Mouse (Mus musculus) layer of hippocampus, postnatal 36 days (tissue): ENCODE results near the gene Spem2. TPM values are rescaled to one million over a fixed set of nuclear protein-coding genes. Genes with fewer than 3 reads are reported as not detected.
A peak's percentile ranks its signal among the peaks of the same experiment; 100 is the strongest.

Source experiments
- DNase-seq, 2 experiments: peaks; one replicate each; pipeline ENCODE4 v3.0.0; 2022
- total RNA-seq, 2 experiments: library from RNA; stranded (reverse); gene quantifications; 2 replicates each; pipeline ENCODE4 v1.2.3; 2021

Spem2 gene
- total RNA-seq, 2 experiments from 2014 or later = not detected

DNA sequence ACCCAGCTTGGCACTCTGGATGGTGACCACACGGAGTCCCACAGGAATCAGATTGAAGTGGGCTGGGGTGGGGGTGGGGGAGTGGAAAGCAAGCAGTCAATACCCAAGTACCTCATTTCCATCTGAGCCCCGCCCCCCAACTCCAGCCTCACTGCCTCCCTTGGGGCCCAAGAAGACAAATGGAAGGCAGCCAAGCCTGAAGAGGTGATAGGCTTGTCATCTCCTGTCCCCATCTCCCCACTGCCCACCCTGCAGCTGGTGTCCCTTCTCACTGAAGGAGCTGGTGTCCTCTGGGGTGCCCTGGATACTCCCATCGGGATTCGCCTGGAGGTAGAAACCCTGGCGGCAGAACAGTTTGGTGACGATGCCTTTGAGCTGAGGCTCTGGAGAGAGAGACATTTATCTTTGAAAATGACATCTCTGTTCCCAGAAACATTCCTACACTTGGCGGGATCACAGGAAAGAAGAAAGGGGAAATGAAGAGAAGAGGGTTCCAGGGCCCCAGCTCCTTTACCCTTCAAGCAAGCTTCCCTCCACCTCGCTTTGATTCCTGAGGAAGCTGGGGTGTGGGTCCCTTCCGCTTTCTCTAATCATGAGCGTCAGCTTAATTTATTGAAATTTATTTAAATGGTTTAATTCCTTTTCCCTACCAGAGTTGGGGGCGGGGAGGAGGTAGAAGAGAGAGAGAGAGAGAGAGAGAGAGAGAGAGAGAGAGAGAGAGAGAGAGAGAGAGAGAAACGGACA lies 18.7 kb downstream of the Spem2 start:
- no peak for DNase-seq

DNA sequence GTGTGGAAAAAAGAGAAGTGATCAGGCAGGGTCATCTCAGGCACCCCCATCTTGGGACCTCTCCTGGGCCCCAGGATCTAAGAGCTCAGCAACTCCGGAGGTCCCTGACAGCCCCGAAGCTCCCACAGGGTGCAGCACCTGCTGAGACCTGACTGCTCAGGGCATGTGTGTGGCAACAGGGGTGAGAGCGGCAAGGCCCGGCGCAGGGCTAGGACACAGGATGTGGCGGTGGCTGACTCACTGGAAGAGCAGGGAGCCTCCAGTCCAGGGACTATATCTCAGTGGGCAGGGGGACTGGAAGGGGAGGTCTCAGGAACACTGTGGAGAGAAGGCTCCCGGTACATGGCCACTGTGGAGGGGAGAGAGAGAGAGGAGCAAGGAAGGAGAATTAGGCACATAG lies 20.3 kb downstream of the Spem2 start:
- DNase-seq = no peak

DNA sequence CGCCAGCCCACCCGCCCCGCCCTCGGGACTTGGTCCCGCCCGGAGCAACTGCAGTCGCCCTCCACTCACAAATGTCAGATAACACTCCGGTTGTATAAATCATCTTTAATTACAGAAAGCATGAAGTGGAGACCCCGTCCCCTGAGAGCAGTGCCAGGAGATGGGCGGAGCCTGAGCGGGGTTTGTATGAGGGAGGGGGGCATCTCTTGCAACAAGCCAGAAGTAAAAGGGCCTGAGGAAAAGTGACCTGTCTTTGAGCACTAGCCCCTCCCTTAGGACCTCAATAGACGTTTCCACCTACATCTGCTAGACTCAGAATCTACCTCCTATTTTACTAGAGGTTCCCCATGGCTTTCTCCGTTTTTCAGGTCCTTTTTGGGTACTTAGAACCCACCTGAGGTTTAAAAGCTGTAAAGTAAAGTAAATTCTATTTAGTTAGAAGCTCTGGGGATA lies 22.3 kb downstream of the Spem2 start:
- DNase-seq = no peak

DNA sequence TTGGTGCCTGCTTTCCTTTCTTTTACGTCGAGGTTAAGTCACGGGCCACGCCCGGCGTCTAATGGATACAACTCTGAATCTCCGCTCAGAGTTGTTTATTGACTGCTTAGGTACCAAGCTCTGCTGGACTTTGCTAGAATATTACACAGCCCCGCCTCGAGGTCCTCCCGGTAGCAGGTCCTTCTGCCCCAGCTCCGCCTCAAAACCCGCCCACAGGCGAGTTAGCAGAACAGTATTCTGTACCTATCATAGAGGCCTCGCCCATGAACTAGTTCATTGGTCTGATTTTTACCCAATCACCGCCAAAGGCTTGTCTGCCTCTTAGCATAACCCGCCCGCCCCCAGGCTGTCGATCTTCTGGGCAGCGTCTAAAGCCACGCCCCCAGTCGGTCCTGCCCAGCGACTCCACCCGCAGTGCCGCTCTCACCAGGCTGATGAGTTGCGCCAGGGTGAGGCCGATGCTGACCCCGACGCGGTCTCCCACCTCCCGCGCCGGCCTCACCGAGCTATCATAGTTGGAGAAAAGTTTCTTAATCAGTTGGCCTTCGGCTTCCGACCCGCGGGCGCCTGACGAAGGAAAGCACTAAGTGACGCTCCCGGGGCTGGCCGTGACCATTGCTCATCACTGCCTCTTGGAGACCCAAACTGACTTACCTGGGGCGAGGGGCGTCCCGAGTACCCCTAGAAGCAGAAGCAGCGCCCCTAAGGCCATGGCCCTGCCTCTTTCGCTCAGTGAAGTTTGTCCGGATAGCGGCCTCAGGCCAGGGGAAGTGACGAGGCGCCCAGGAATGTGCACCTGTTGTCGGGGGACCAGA lies 22.9 kb downstream of the Spem2 start, which contains the start of gene Chrnb1:
Gene Chrnb1 (minus strand): TSS at position 776 of the 815 bp plus-strand sequence.
- DNase-seq = peak; percentile 86 to 91

DNA sequence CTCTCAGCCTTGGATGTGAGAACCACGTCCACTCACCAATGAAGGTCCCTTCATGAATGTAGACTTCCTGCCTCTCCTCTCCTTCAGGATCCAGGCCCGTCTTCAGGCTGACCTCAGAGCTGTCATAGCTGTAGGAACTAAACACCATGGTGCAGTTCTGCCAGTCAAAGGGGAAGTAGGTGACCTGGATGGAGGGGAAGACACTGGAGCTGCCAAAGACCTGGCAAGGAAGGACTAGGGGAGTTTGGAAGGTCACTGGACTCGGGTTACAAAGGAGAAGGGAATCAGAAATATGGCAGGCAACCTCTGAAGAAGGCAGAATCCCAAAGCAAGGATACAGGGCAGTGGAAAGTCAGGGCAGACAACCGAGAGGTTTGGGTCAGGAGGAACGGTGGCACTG lies 24.8 kb downstream of the Spem2 start:
- no peak for DNase-seq

DNA sequence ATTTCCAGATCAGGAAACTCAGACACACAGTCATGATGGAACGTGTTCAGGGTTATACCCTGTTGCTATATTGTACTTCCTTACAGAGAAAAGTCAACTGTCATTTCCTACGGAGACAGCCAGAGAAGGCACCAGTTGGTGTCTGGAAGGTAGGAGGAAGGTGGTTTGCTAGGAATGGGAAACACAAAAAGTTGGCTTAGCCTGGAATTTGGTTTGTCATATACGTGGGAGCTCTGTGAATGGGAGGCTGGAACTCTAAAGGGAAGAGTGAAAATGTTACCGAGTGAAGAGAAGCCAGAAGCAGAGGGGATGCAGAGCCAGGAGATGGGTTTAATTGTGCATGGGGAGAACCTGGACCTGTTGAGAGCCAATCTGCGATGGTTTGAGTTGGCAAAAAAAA lies 26.8 kb downstream of the Spem2 start:
- no peak for DNase-seq

DNA sequence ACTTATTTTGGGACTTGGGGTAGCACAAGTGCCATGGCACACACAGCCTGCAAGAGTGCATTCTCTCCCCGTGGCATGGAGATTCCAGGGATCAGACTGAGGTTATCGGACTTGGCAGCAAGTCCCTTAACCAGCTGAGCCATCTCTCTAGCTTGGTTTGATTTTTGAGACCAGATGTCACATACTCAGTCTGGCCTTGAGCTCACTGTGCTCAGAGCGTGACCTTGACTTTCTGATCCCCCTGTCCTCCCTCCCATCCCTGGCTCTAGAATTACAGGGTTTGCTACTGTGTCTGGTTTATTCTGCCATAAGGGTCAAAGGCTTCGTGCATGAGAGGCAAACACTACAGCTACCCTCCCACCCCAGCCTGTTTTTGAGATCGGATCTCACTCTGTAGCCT lies 28.8 kb downstream of the Spem2 start:
- no peak for DNase-seq

DNA sequence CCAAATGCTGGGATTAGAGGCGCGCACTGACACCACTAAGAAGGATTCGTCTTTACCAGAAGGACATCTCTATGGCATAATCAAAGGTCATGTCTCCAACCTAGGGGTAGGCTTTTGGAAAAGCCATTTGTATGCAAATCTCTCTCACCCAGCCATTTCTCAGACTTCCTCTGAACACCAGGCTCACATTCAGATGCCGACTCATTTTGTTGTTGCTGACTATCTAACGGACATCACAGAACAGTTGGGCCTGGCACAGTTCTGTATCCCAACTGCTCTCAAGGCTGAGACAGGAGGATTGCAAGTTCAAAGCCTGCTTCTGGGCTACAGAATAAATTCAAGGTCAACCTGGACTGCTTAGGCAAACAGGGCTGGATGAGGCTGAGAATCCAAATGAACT lies 31.0 kb downstream of the Spem2 start:
- DNase-seq = no peak

DNA sequence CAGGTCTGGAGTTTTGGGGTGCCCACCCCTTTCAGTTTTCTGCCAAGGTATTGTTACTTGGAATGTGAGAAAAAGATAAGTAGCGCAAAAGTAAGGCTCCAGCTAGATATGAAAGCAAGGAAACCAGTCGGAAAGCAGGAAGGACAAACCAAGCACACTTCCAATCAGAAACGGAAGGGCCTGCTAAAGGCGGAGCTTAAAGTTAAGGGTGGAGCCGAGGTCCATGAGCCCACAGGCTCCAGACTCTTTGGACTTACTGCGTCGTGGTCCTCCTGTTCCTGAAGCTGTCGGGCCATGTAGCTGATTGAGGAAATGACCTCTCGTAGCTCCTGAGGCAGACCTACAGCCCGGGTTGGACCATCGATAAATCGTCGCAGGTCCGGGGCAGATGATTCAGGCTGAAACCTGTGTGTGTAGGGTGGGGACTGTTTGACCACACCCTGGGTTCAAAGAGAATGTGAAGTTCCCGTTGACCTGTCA lies 33.4 kb downstream of the Spem2 start:
- DNase-seq = no peak

DNA sequence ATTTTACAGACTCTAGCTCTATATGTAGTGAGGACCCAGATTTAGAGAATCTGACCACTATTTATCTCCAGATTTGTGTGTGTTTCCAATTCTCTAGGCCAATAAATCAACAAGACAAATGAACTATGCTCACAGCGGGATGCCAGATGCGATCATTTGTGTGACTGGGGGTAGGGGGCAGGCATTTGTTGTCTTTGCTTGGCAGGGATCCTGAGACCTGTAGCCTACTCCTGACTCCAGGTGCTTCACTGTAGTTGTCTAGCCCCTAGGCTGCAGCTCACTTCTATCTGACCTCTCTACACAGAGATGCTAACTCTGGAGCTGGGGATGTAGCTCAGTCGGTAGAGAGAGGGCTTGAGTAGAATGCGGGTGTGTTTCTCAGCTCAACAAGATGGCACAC lies 36.4 kb downstream of the Spem2 start:
- no peak for DNase-seq

DNA sequence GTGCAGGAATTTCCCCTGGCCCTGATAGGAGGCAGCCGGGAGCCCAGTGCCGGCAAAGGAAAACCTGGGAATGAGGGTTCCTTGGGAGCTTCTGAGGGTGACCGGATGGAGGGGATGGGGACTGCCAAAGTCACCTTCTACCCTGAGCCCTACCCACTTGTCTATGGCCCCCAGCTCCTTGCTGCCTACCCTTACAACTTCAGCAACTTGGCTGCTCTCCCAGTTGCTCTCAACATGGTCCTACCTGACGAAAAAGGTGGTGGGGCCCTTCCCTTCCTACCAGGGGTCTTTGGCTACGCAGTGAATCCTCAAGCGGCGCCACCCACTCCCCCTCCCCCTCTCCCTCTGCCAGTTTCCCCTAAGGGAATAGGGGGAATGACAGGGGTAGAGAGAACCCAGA lies 39.3 kb downstream of the Spem2 start:
- DNase-seq = no peak

DNA sequence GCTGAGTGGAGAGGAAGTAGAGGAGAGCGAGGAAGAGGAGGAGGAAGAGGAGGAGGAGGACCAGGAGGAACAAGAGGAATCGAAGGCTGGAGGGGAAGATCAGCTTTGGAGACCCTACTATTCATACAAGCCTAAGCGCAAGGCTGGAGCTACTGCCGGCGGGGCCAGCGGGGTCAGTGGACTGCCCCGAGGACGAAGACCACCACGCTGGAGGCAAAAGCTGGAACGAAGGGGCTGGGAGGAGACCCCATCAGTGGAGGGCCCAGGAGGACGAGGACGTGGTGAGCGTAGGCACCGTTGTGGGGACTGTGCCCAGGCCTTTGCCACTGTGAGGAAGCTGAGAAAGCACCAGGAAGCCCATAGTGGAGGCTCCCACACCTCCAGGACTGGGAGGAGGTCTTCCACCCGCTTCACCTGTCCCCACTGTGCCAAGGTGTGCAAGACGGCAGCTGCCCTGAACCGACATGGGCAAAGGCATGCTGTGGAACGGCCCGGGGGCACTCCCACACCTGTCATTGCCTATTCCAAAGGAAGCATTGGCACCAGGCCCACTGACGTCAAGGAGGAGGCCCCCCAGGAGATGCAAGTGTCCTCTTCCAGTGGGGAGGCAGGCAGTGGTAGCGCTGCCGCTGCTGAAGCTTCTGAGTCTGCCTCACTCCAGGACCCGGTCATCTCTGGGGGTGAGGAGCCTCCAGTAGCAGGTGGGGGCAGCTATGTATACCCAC lies 39.8 kb downstream of the Spem2 start:
- DNase-seq = no peak

DNA sequence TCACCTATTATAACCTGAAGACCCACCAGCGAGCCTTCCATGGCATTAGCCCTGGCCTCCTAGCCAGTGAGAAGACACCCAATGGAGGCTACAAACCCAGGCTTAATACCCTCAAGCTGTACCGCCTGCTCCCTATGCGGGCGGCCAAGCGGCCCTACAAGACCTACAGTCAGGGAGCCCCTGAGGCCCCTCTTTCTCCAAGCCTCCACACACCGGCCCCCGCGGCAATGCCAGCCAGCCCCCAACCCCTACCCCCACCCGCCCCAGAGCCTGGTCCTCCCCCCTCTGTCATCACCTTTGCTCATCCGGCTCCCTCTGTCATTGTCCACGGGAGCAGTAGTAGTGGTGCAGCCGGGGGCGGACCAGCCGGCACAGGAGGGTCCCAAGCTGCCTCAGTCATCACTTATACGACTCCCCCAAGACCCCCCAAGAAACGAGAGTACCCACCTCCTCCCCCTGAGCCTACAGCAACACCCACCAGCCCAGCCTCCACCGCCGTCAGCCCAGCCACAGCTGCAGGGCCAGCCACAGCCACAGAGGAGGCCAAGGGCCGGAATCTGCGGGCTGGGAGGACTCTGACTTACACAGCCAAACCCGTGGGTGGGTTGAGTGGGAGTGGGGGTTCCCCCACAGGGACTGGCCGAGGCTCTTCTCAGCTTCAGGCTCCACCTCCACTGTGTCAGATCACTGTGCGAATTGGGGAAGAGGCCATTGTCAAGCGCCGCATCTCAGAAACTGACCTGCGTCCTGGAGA lies 40.6 kb downstream of the Spem2 start:
- DNase-seq = no peak

DNA sequence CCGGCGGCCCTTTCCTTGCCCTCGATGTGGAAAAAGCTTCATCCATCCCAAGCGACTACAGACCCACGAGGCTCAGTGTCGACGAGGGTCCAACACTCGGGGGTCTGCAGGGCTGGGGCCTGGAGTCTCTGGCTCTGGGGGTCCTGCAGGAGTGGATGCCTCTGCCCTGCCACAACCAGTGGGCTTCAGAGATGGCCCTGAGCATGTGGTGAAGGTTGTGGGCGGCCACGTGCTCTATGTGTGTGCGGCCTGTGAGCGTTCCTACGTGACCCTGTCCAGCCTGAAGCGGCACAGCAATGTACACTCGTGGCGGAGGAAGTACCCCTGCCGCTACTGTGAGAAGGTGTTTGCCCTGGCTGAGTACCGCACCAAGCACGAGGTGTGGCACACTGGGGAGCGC lies 41.8 kb downstream of the Spem2 start:
- no peak for DNase-seq

DNA sequence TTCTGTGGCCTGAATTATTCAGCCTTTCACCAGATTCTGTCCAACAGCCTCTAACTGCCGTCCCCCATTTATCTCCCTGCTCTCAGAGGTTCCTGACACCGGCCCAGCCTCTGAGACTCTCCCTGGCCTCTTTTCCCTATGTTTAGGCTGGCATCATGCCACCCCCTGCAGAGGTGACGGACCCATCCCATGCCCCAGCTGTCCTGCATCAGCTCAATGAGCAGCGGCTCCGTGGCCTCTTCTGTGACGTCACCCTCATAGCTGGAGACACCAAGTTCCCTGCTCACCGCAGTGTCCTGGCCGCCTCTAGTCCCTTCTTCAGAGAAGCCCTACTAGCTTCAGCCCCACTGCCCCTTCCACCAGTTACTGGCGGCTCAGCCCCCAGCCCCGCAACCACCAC lies 42.5 kb downstream of the Spem2 start:
- no peak for DNase-seq

DNA sequence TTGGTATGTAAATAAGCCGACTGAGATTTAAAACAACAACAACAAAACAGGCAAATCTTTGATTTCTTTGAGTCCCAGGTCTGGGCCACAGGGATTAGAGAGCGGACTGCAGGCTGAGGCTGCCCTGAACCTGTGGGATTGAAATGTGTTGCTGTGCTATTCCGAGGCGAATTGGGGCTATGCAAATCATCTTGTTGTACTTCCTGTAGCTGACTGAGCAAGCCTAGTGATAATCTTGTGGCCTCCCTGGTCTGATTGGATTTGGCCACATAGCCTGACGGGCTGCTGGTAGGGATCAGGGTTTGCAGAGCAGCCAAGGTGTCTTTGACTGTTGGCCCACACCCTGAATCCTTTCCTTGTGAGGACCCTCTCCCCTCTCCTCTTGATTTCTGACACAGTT lies 43.3 kb downstream of the Spem2 start:
- DNase-seq = no peak

DNA sequence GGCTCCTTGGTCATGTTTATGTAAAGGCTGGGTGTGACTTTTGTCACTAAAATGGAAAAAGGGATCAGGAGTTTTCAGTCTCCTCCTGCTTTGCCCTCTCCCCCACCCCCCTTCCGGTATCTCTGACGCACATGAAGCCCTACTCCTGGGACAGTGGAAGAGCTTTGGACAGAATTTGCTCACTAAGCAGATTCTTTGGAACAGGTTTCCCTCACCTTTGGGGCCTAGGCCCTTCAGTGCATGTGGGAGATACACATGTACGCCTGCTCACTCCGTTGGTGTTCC lies 50.7 kb downstream of the Spem2 start:
- DNase-seq = no peak

DNA sequence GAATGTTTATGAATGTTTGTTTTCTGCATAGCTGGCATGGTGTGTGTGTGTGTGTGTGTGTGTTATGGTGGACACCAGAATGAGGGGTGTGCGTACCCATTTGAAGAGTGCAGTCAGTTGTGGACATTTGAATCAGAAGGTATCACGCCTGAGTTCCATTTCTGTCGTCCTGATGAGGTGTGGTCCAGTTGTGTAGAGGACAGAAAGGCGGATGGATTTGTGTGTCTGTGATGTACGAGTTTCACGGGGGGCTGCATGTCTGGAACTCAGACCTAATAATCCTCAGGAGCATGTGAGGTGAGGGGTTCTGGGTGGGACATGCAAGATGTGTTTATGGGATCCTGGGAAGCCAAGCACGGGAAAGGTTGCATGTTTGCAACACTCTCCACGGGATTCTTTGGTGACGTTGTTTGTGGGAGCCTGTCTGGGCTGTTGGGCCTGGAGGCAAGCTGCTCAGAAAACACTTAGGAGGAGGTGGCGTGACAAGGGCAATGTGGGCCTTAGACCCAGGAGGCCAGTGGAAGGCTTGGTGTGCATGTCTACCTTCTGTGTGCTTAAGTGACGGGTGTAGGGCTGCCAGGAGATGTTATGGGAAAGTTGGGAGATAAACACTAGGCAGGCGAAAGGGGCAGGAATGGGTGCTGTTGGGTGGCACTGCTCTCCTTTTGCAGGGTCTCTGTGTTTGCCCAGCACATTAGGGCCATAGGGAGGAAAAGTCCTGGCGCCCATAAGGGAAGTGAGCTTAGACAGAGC lies 51.2 kb downstream of the Spem2 start:
- no peak for DNase-seq
